Mouse (Mus musculus) liver, adult 2 months (tissue): ENCODE measurements around the gene Elmo3.

Source experiments
- CTCF ChIP-seq: fragments of 200-500 bp; IDR thresholded peaks from 2 replicates; pipeline ENCODE4 v1.5.1; 2011; ENCODE audit warnings: low read depth, low read length, control low read depth
- POLR2A ChIP-seq: fragments of 200-500 bp; IDR thresholded peaks from 2 replicates; pipeline ENCODE4 v1.6.1; 2011; ENCODE audit warnings: low read length, control low read depth; ENCODE audit not compliant: insufficient read depth; ENCODE audit errors: extremely low read depth

DNA sequence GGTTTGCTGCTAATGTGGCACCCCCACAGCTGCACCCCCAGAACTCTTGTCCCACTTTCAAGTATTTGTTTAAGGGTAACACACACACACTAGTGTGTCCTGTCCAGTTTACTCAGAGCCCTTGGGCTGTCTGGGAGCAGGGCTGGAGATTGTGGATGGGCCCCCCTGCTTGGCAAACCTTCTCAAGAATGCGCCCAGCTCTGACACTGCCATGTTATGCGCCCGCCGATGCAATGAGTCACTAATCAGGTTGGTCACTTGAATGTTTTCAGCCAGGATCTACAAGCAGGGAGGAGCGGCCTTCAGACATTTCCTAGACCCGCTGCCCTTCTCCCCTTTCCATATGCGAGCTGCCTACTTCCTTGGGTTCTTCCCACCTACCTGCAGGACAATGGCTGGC, 12.9 kb upstream of the Elmo3 start:
- no peak for TF ChIP-seq CTCF
- TF ChIP-seq POLR2A = no peak
